In the genomic region with DNA sequence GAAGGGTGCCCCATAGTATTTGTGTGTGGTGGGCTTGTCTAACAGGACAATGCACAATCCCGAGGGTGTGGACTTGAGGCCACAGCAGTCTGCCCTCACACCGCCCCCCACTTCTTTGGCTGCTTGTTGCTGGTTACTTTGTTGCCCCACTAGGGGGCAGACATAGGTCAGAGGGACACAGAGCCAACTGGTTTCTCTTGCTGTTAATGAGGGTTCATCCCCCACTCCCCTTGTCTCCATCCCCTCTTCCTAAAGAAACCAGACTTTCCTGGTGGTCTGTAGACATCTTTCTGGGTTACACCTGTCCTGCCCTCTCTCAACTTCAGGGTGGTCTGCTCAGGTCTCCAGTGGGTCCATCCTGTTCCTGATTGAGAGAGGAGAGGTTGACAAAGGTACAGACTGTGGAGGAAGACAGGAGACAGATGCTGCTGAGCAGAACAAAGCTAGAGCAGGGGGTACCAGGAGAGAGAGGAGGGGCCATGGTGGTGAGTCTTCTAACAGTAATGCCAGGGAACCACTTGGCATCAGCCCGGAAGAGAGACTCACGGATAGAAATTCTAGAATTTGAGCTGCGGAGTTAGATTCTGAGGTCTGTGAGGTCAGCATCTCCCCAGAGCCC, we compare ENCODE assay signal across 9 mouse cellular contexts. TPM values are rescaled to one million over a fixed set of nuclear protein-coding genes. Genes with fewer than 3 reads are reported as not detected.
DNase-seq lines count a peak whose midpoint lies in the region; ATAC-seq and TF ChIP-seq lines count a peak whose summit lies in the region.
"Had no signal": no experiment of that assay in that cellular context is flagged by ENCODE, and none has a peak within 500 bp of the region (broad histone marks: within the 10 kb centered on the region; RNA-seq: fewer than 3 reads in every experiment).

No protein-coding gene starts in this region.

- WGBS in heart, embryonic 11.5 days (ENCODE audit: insufficient replicate concordance) = 55% methylated on average over 5 of the region's 5 CpGs
- 52% methylated on average over 5 of the region's 5 CpGs for WGBS in hindbrain, postnatal 0 days

- ATAC-seq in heart, embryonic 11.5 days (replicated peaks; ENCODE audit: insufficient number of reproducible peaks, low FRiP score, low TSS enrichment) = no peak
- peak; percentile 51 for ATAC-seq in hindbrain, postnatal 0 days

- DNase-seq in heart, postnatal 4 days = peak; percentile 49
- DNase-seq in CD4-positive helper T cell, adult 2 months (ENCODE audit: low read depth, low spot score) = peak; percentile 23
- DNase-seq in cerebellum, adult 9-11 months = peak; percentile 4
- peak; percentile 69 for DNase-seq in hindbrain, postnatal 0 days (ENCODE audit: low spot score)
- DNase-seq in splenic B cell, adult 2 months (ENCODE audit: low read depth, low spot score) = peak; percentile 40
- DNase-seq in layer of hippocampus, adult 8-10 months (ENCODE audit: low spot score in 2 of 2) = no peak
- DNase-seq in MN1 (ENCODE audit: low spot score) = no peak

- no peak overlapping the region for H3K9ac ChIP-seq in heart, embryonic 11.5 days (ENCODE audit: low read depth, low read length)
- no peak overlapping the region for H3K9ac ChIP-seq in hindbrain, postnatal 0 days (replicated peaks; ENCODE audit: low read length)
- H3K9ac ChIP-seq: neural tube, embryonic 12.5 days had no signal

- no peaks in the 10 kb centered on the region for H3K4me1 ChIP-seq in heart, embryonic 11.5 days (ENCODE audit: control insufficient read depth, insufficient read depth, low read length)
- H3K4me1 ChIP-seq in hindbrain, postnatal 0 days (ENCODE audit: insufficient read depth, low read length) = peaks cover 5% of the 10 kb centered on the region; the same call in 1 of the 2 replicates
- H3K4me1 ChIP-seq: neural tube, embryonic 12.5 days had no signal

- H3K4me2 ChIP-seq in heart, embryonic 11.5 days = no peak overlapping the region
- no peak overlapping the region for H3K4me2 ChIP-seq in hindbrain, postnatal 0 days (ENCODE audit: low read depth, low read length)
- H3K4me2 ChIP-seq: neural tube, embryonic 12.5 days had no signal

- H3K27me3 ChIP-seq in heart, embryonic 11.5 days (ENCODE audit: control insufficient read depth, insufficient read depth, low read length) = peaks cover 9% of the 10 kb centered on the region
- no peaks in the 10 kb centered on the region; the same call in 1 of the 2 replicates for H3K27me3 ChIP-seq in hindbrain, postnatal 0 days (ENCODE audit: insufficient read depth, low read length)
- H3K27me3 ChIP-seq in splenic B cell, adult 2 months (ENCODE audit: control insufficient read depth, insufficient read depth, low read length, poor library complexity, severe bottlenecking) = no peaks in the 10 kb centered on the region
- H3K27me3 ChIP-seq: neural tube, embryonic 12.5 days had no signal

- peak; percentile 71 for TF ChIP-seq CTCF in hindbrain, postnatal 0 days (IDR thresholded peaks at IDR 0.05; ENCODE audit: low read depth)

- no peaks in the 10 kb centered on the region for H3K9me3 ChIP-seq in heart, embryonic 11.5 days (replicated peaks; ENCODE audit: control insufficient read depth, low read length)
- H3K9me3 ChIP-seq in hindbrain, postnatal 0 days (ENCODE audit: low read length) = no peaks in the 10 kb centered on the region
- H3K9me3 ChIP-seq: neural tube, embryonic 12.5 days had no signal

- H3K4me3 ChIP-seq in heart, embryonic 11.5 days (ENCODE audit: low read depth, low read length) = no peak overlapping the region
- H3K4me3 ChIP-seq in hindbrain, postnatal 0 days (ENCODE audit: low read length) = no peak overlapping the region
- H3K4me3 ChIP-seq: neural tube, embryonic 12.5 days had no signal

- H3K27ac ChIP-seq in heart, embryonic 11.5 days (ENCODE audit: low read depth, low read length) = no peak overlapping the region
- no peak overlapping the region for H3K27ac ChIP-seq in hindbrain, postnatal 0 days
- H3K27ac ChIP-seq: neural tube, embryonic 12.5 days had no signal

- H3K36me3 ChIP-seq in heart, embryonic 11.5 days (ENCODE audit: control insufficient read depth, insufficient read depth, low read length) = no peaks in the 10 kb centered on the region
- H3K36me3 ChIP-seq in hindbrain, postnatal 0 days (ENCODE audit: insufficient read depth, low read length) = no peaks in the 10 kb centered on the region
- H3K36me3 ChIP-seq in splenic B cell, adult 2 months (ENCODE audit: control insufficient read depth, insufficient read depth, low read length, poor library complexity, severe bottlenecking) = no peaks in the 10 kb centered on the region
- H3K36me3 ChIP-seq: neural tube, embryonic 12.5 days had no signal

RNA-seq across cellular contexts. Expression of gene Clic6, which starts 26.3 kb away (rescaled TPM):
- total RNA-seq in heart, postnatal 4 days (2021) = 1 to 10 TPM; 1.0 to 1.8 TPM
- polyA plus RNA-seq in heart, embryonic 11.5 days (2014; fragmentation: Nextera tagmentation; extraction: Ambion mirVana) = 0.54 and 0.59 TPM in 2 replicates
- 4.5 and 6.2 TPM in 2 replicates for total RNA-seq in hindbrain, postnatal 0 days (2014; rRNA removed)
- polyA plus RNA-seq in hindbrain, postnatal 0 days (2015; fragmentation: Nextera tagmentation; extraction: Ambion mirVana) = 7.7 and 8.9 TPM in 2 replicates
- 1 to 10 TPM in 3 of 4 experiments, under 1 TPM in 1; 0.72 to 2.5 (median 2.4) TPM for total RNA-seq in layer of hippocampus, adult 8-10 months (2022)

RNA-seq across cellular contexts. Expression of gene Rcan1, which starts 41.2 kb away (rescaled TPM):
- total RNA-seq in heart, postnatal 4 days (2021) = 100 to 1,000 TPM; 117 to 127 TPM
- polyA plus RNA-seq in heart, embryonic 11.5 days (2014; fragmentation: Nextera tagmentation; extraction: Ambion mirVana) = 103 and 150 TPM in 2 replicates
- 78.9 and 87.1 TPM in 2 replicates for total RNA-seq in hindbrain, postnatal 0 days (2014; rRNA removed)
- polyA plus RNA-seq in hindbrain, postnatal 0 days (2015; fragmentation: Nextera tagmentation; extraction: Ambion mirVana) = 63.0 and 67.4 TPM in 2 replicates
- 10 to 100 TPM; 42.4 to 47.6 (median 45.9) TPM for total RNA-seq in layer of hippocampus, adult 8-10 months (2022)

Comparison
In these comparisons a context has a peak if more than half of its experiments do, and no peak if none do; other contexts are left out.
1. DNase-seq: peak in heart, postnatal 4 days (single experiment), CD4-positive helper T cell, adult 2 months (single experiment), cerebellum, adult 9-11 months (single experiment), hindbrain, postnatal 0 days (single experiment) and splenic B cell, adult 2 months (single experiment); none in layer of hippocampus, adult 8-10 months (0 of 2) and MN1 (single experiment).